Comparison of ENCODE assay signal across 12 mouse cellular contexts in genomic region chr7:143119826-143120225, GRCm38 (mm10). TPM values are rescaled to one million over a fixed set of nuclear protein-coding genes. Genes with fewer than 3 reads are reported as not detected.
DNase-seq lines count a peak whose midpoint lies in the region; ATAC-seq lines count a peak whose summit lies in the region.
"Had no signal": no experiment of that assay in that cellular context is flagged by ENCODE, and none has a peak within 500 bp of the region (broad histone marks: within the 10 kb centered on the region; RNA-seq: fewer than 3 reads in every experiment).

No protein-coding gene starts in this region.

- peak overlapping the region; percentile 96 for H3K27ac ChIP-seq in heart, embryonic 15.5 days
- peak overlapping the region; percentile 69 for H3K27ac ChIP-seq in limb, embryonic 10.5 days
- no peak overlapping the region for H3K27ac ChIP-seq in hindbrain, embryonic 14.5 days

- no peak overlapping the region for H3K4me2 ChIP-seq in heart, embryonic 15.5 days
- H3K4me2 ChIP-seq in hindbrain, embryonic 14.5 days (replicated peaks): no peak overlapping the region

- no peak for DNase-seq in heart, postnatal 25 days (ENCODE audit: low spot score)
- DNase-seq in 3T3-L1 (ENCODE audit: low read depth, low spot score) (peak; percentile 26), R1 (ENCODE audit: low read depth, low spot score) (peak; percentile 97)
- DNase-seq in limb, embryonic 10.5 days (ENCODE audit: low spot score): no peak
- no peak for DNase-seq in right cerebral cortex, adult 18-20 months
- DNase-seq in hindbrain, embryonic 14.5 days (ENCODE audit: low spot score): no peak
- DNase-seq in cerebellum, adult 18-20 months: no peak
- DNase-seq: adrenal gland, adult 2 months; cerebellum, adult 9-11 months had no signal

- no peaks in the 10 kb centered on the region for H3K36me3 ChIP-seq in heart, embryonic 15.5 days
- H3K36me3 ChIP-seq in limb, embryonic 10.5 days: no peaks in the 10 kb centered on the region
- no peaks in the 10 kb centered on the region for H3K36me3 ChIP-seq in hindbrain, embryonic 14.5 days (replicated peaks; ENCODE audit: control insufficient read depth, insufficient read depth)

- 0 out of 2 replicates have a peak, but pooled peaks cover 2% of the 10 kb centered on the region for H3K9me3 ChIP-seq in heart, embryonic 15.5 days (replicated peaks)
- no peaks in the 10 kb centered on the region for H3K9me3 ChIP-seq in limb, embryonic 10.5 days (replicated peaks)
- H3K9me3 ChIP-seq in hindbrain, embryonic 14.5 days (ENCODE audit: control insufficient read depth, low read length): peaks cover 4% of the 10 kb centered on the region; the same call in 1 of the 2 replicates

- H3K27me3 ChIP-seq in heart, embryonic 15.5 days: no peaks in the 10 kb centered on the region
- H3K27me3 ChIP-seq in limb, embryonic 10.5 days (ENCODE audit: low read depth, poor library complexity, severe bottlenecking): no peaks in the 10 kb centered on the region
- no peaks in the 10 kb centered on the region for H3K27me3 ChIP-seq in hindbrain, embryonic 14.5 days (ENCODE audit: control insufficient read depth, insufficient read depth, low read length)

- ATAC-seq in heart, embryonic 15.5 days (replicated peaks; ENCODE audit: insufficient number of reproducible peaks, insufficient read depth, low FRiP score, low read depth): no peak
- ATAC-seq in hindbrain, embryonic 14.5 days (ENCODE audit: low FRiP score): no peak

- H3K4me1 ChIP-seq in heart, embryonic 15.5 days (replicated peaks): peaks cover 73% of the 10 kb centered on the region
- H3K4me1 ChIP-seq in limb, embryonic 10.5 days: peaks cover 52% of the 10 kb centered on the region
- no peaks in the 10 kb centered on the region for H3K4me1 ChIP-seq in hindbrain, embryonic 14.5 days (replicated peaks; ENCODE audit: control insufficient read depth, insufficient read depth, low read length)

- intact Hi-C loops in heart, postnatal 25 days (cut with DNase I): no loop called here

- no peak overlapping the region for H3K9ac ChIP-seq in heart, embryonic 15.5 days
- H3K9ac ChIP-seq in hindbrain, embryonic 14.5 days: no peak overlapping the region

- H3K4me3 ChIP-seq in heart, embryonic 15.5 days: no peak overlapping the region
- no peak overlapping the region for H3K4me3 ChIP-seq in limb, embryonic 10.5 days
- H3K4me3 ChIP-seq in hindbrain, embryonic 14.5 days (replicated peaks; ENCODE audit: low read length): no peak overlapping the region
- H3K4me3 ChIP-seq: myocyte had no signal

- WGBS in heart, embryonic 15.5 days: 64% methylated on average over 3 of the region's 3 CpGs
- 83% methylated on average over 3 of the region's 3 CpGs for WGBS in limb, embryonic 10.5 days
- 75% methylated on average over 3 of the region's 3 CpGs for WGBS in hindbrain, embryonic 14.5 days

RNA-seq across cellular contexts. Expression of gene Kcnq1, which starts 13.7 kb away (rescaled TPM):
- 25.8 and 27.5 TPM in 2 replicates for polyA plus RNA-seq in heart, embryonic 15.5 days (2015; fragmentation: Nextera tagmentation; extraction: Ambion mirVana)
- 10 to 100 TPM; 37.4 to 37.7 TPM for total RNA-seq in heart, postnatal 25 days (2021)
- 0.94 and 1.0 TPM in 2 replicates for polyA plus RNA-seq in limb, embryonic 10.5 days (2016; fragmentation: Nextera tagmentation; extraction: Ambion mirVana)
- polyA plus RNA-seq in hindbrain, embryonic 14.5 days (2014; fragmentation: Nextera tagmentation; extraction: Ambion mirVana): 0.94 and 1.3 TPM in 2 replicates

RNA-seq across cellular contexts. Expression of gene Trpm5, which starts 25.4 kb away (rescaled TPM):
- 3.8 and 4.7 TPM in 2 replicates for polyA plus RNA-seq in heart, embryonic 15.5 days (2015; fragmentation: Nextera tagmentation; extraction: Ambion mirVana)
- not detected for total RNA-seq in heart, postnatal 25 days (2021)
- 0.88 and 1.9 TPM in 2 replicates for polyA plus RNA-seq in limb, embryonic 10.5 days (2016; fragmentation: Nextera tagmentation; extraction: Ambion mirVana)
- polyA plus RNA-seq in hindbrain, embryonic 14.5 days (2014; fragmentation: Nextera tagmentation; extraction: Ambion mirVana): 1.9 and 2.3 TPM in 2 replicates
- total RNA-seq: left cerebral cortex, adult 18-20 months had no signal

RNA-seq across cellular contexts. Expression of gene Tssc4, which starts 50.8 kb away (rescaled TPM):
- 45.7 and 66.2 TPM in 2 replicates for polyA plus RNA-seq in heart, embryonic 15.5 days (2015; fragmentation: Nextera tagmentation; extraction: Ambion mirVana)
- total RNA-seq in heart, postnatal 25 days (2021): 10 to 100 TPM; 13.8 to 19.6 TPM
- 145 and 157 TPM in 2 replicates for polyA plus RNA-seq in limb, embryonic 10.5 days (2016; fragmentation: Nextera tagmentation; extraction: Ambion mirVana)
- 56.8 and 62.8 TPM in 2 replicates for polyA plus RNA-seq in hindbrain, embryonic 14.5 days (2014; fragmentation: Nextera tagmentation; extraction: Ambion mirVana)

Comparison
In these comparisons a context has a peak if more than half of its experiments do, and no peak if none do; other contexts are left out.
1. DNase-seq: peak in 3T3-L1 (single experiment) and R1 (single experiment); none in heart, postnatal 25 days (single experiment), limb, embryonic 10.5 days (single experiment), right cerebral cortex, adult 18-20 months (single experiment), hindbrain, embryonic 14.5 days (single experiment) and cerebellum, adult 18-20 months (0 of 2).
2. RNA of gene Kcnq1, which starts 13.7 kb away (polyA plus RNA-seq): 25.8 to 27.5 TPM in heart, embryonic 15.5 days; 0.94 to 1.0 TPM in limb, embryonic 10.5 days and 0.94 to 1.3 TPM in hindbrain, embryonic 14.5 days; every median in the first group is over 10 times any median in the second.